Mouse (Mus musculus) v-Abl transformed pro-B cells (cell line): Measurements from ENCODE around the gene Rnf208.

Experiments used
- in situ Hi-C, 2 experiments: fragments of 400-800 bp; cut with MboI; formaldehyde crosslinking; loops; one replicate each; pipeline ENCODE4 v1.15.1; 2025; ENCODE audit not compliant: unreplicated experiment in 2 of 2

The Rnf208 gene

DNA sequence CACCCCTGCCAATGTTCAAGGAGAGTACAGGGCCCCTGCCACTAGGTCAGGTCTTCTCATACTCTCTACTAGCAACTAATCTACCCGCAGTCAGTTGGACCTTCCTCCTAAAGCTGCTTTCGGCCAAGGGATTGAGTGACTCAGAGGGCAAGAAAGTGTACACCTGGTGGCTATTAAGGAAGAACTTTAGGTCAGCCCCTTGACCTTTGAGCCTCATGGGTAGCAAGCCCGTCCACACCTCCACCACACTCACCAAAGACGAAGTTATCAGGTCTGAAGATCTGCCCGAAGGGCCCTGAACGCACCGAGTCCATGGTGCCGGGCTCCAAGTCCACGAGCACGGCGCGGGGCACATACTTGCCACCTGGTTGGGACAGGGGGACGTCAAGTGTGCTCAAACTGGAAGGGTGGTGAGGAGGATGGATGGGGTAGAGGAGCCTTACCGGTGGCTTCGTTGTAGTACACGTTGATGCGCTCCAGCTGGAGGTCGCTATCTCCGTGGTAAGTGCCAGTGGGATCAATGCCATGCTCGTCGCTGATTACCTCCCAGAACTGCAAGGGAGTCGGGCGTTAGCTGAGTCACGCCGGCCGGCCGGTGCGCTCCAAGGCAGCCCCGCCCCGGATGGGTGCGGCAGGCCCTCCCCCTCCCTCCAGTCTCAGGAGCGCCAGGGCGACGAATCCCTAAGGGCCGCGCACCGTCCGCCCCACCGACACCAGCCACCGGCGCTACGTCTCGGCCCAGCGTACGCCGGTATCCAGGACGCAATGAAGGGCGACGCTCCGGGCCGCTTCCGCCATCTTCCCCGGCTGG is 18.2 kb upstream of the Rnf208 start:
- in situ Hi-C loops, result no loop called here

DNA sequence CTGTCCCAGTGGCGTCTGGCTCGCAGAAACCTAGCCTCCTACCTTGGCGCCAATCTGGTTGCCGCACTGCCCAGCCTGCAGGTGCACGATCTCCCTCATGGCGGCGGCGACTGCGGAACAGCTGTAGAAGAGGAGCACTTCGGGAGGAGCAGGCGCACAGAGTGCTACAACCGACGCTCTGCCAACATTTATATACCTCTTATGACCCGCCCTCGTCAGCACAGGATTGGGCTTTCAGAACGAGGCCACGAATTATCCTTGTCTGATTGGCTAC is 17.6 kb upstream of the Rnf208 start, which contains the start of gene Tubb4b:
TSS of gene Tubb4b (minus strand) at position 211 of the 274 bp plus-strand sequence.
- in situ Hi-C loops, result no loop called here

DNA sequence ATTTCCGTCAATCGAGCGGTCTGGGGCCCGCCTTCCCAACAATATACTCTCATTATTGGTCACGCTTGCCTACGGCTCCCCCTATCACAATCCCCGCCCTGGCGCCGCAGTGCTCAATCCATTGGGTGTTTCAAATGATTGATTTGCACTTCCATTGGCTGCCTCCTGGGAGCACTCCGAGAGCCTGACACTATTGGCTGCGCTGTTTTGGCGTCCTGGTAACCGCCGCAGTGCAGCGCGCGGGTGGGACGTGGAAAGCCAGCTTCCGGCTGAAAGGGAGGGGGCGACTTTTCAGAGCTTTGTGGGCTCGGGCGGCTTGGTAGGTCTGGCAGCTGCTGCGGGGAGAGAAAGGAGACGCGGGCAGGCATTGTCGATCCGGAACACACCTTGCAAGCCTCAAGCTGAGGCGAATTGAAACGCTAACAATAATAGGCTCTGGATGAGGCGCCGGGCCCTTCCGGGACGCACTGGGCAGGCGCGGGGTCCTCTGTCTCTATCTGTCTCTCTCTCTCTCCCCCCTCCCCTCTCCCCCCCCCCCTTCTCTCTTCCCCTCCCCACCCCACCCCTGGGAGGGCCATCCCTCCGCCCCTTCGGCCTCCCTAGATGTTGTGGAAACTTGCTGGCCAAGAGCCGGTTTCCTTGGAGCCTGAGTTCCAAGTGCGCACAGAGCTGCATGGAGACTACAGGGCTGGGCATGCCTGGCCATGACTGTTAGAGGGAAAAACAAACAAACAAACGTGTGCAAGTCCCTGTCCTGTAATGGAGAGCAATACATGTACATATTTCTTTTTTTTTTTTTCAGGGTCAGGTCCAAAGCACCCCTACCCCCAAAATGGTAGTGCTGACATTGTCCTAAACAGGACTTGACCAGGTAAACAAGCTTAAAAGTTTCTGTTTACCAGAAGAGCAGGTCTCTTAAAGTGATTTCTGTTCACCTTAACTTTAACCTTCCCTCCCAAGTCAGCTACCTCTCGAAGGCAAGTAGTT is 17.0 kb upstream of the Rnf208 start:
- in situ Hi-C loops, result loop anchor here (5.0 kb wide), 1 partner anchor 33 kb away; no protein-coding TSS in a partner anchor

DNA sequence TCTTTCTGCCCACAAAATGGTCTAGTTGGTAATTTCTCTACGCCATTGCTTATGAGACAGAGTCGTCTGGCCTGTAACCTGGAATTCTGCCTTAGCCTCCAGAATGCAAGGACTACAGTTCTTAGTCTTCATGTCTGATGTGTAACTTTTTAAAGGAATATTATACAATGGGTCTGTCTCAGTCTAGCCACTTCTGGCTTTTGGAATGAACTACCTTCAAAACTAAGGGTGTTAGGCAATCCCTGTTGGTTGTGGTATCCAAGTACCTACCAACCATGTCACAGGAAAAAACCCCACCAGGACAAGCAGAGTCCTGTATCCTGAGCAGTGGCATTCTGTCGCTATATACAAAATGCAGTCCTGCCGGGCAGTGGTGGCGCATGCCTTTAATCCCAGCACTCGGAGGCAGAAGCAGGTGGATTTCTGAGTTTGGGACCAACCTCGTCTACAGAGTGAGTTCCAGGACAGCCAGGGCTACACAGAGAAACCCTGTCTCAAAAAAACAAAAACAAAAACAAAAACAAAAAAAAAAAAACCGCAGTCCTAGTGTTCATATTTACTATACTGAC is 16.2 kb upstream of the Rnf208 start:
- in situ Hi-C loops, result loop anchor here (5.0 kb wide), 1 partner anchor 34 kb away; no protein-coding TSS in a partner anchor

DNA sequence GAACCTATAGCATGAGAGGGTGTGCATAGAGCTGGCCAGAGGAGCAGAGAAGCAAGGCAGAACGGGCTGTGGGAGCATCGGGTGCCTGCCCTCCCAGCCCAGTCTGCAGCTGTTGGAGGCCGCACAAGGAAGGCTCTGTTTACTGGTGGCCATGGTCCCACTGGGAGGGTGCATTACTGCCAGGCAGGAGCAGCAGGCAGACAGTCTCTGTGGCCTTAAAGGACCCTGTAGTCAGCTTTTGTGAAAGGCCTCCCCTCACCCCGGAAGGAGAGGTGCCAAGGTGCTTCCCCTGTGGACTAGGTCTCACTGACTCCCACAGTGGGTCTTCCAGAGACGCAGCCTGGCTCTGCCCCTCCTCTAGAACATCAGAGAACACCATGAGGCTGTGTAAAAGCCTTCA is 15.2 kb upstream of the Rnf208 start:
- in situ Hi-C loops, result loop anchor here (5.0 kb wide), 1 partner anchor 35 kb away; no protein-coding TSS in a partner anchor

DNA sequence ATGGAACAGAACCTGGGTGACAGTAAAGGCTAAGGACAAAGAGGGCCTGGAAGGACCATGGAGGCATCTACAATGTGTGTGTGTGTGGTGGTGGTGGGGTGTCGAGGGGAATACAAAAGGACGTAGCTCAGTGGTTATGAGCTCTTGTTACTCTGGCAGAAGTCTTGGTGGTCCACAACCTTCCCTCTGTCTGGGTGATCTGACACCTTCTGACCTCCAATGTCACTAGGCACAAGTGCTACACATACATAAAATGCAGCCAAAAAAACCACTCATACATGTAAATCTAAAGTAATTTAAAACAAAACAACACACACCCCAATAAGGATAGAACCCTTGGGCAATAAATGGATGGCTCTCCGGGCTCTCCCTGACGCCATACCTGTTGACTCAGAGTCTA is 14.6 kb upstream of the Rnf208 start:
- in situ Hi-C loops, result loop anchor here (5.0 kb wide), 1 partner anchor 35 kb away; no protein-coding TSS in a partner anchor

DNA sequence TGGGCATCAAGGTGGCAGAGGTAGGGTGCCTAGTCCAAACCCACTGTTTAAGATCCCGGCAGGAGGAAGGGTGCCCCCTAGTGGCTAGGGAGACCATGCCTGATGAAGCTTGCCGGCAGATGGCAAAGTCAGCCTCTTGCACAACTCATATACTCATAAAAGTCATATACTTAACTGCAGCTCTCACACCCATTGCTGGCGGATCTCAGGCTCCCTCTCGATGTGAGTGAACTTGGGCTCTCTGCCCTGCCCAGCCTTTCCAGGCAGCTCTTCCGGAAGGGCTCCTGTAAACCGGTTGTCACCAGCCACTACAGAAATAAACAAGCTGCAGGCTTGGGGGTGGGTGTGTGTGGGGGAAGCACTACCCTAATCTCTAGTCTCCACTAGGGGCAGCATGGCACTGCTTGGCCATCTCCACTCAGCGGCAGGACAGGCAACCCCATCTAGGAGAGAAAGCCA is 13.6 kb upstream of the Rnf208 start:
- in situ Hi-C loops, result loop anchor here (5.0 kb wide), 1 partner anchor 36 kb away; no protein-coding TSS in a partner anchor

DNA sequence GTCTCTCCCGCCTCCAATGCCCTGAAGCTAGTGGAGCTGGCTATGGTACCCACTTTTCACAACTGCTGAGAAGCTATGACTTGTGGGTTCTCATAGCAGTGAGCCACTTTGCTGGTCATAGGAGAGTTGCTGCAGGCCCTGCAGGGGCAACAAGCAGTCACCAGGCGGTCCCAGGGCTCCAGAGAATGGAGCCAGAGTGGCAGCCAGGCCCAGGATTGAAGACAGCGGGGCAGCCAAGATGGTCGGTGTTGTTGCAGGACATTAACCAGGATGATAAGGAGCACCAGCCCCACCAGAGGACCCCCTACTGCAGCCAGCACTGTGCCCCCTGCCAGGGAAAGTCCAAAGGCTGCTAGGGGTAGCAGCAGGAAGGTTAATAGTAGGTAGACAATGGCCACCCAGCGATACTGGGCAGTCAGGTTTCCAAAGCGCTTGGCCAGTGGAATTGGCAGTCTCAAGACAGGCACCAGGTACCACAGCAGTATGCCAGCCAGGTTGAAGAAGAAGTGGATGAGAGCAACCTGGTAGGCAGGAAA is 13.0 kb upstream of the Rnf208 start:
- in situ Hi-C loops, result loop anchor here (5.0 kb wide), 1 partner anchor 37 kb away; no protein-coding TSS in a partner anchor

DNA sequence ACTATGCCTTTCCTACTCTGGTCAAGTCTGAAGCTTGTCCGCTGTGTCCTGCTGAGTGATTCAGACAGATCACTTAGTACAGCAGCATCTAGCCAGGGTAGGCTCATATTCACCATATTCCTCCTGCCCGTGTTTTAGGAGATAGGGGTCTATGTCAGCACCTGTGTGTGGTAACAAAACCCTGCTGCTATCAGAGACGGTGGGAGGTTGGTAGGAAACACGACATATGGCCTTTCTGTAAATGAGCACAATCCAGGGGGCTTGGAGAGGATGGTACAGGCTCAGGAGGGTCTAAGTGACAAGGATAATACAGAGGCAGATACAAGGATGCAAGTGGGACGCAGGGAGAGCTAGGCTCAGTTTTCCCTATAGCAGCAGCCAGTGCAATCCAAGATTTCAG is 12.5 kb upstream of the Rnf208 start:
- in situ Hi-C loops, result loop anchor here (5.0 kb wide), 1 partner anchor 37 kb away; no protein-coding TSS in a partner anchor

DNA sequence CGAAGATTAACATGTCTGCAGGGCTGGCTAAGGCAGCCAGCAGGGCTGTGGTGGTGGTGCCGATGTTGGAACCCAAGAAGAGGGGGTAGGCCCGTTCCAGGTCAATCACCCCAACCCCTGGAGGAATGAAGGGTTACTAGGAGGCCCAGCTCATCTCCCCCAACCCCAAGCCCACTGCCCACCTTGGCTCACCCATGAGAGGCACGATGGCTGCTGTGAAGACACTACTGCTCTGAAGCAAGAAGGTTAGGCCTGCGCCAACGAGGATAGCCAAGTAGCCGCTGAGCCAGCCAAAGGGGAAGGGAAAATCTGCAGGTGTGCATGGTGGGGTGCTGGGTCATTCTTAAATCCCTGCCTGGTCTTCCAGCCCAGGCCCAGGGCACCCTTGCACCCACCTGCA is 11.5 kb upstream of the Rnf208 start:
- in situ Hi-C loops, result no loop called here

DNA sequence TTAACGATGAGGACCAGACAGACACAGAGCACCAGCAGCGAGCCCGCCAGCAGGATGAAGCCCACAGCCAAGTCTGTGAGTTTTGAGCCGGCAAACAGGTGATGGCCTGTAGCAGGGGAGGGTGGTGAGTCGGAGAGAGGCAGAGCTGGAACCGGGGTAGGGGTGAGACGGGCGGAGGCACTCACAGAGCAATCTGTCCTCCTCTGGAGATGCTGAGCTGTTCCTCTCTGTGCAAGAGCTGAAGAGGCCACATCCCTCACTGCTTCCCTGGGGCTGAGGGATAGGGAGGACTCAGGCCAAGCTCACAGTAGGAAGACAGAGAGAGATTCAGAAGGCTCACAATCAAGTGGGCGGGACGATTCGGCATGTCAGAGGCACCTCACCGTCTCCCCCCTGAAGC is 11.0 kb upstream of the Rnf208 start:
- in situ Hi-C loops, result no loop called here

DNA sequence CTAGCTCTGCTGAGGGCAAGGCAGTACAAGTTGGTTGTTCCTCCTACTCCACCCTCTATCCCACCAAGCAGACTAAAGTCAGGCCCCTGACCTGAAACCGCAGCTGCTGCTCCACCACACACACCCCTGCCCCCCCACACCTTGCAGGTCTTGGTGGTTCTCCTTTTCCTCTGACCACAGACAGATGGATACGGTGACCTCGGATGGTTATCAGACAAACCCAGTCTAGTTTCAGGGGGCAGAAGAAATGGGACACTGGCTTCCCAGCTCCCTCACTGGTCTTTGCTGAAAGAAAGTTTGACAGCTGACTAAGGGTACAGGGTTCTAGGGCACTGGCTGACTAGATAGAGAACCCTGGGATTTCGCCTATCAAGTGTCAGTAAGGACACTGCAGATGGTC is 8.6 kb upstream of the Rnf208 start:
- in situ Hi-C loops, result no loop called here

DNA sequence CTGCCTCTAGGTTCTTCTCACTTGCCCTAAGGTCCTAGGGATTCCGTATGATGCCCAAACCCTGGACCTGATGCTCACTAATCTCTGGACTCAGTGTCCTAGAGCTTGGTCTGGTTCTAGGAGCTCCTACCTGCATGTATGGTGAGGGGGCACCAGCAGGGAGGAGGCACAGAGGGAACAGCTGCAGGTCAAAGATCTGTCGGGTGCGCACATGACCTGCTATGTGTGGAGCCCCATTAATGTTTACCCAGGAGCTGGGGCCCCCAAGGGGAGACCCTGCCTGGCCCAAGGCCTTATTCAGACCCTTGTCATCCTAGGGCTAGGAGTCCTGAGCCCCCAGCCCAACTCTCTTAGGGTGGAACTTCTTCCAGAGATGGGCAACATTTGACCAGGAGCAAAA is 8.0 kb upstream of the Rnf208 start, which contains the start of gene Slc34a3:
TSS of gene Slc34a3 (minus strand) at position 315 of the 400 bp plus-strand sequence.
- in situ Hi-C loops, result no loop called here

DNA sequence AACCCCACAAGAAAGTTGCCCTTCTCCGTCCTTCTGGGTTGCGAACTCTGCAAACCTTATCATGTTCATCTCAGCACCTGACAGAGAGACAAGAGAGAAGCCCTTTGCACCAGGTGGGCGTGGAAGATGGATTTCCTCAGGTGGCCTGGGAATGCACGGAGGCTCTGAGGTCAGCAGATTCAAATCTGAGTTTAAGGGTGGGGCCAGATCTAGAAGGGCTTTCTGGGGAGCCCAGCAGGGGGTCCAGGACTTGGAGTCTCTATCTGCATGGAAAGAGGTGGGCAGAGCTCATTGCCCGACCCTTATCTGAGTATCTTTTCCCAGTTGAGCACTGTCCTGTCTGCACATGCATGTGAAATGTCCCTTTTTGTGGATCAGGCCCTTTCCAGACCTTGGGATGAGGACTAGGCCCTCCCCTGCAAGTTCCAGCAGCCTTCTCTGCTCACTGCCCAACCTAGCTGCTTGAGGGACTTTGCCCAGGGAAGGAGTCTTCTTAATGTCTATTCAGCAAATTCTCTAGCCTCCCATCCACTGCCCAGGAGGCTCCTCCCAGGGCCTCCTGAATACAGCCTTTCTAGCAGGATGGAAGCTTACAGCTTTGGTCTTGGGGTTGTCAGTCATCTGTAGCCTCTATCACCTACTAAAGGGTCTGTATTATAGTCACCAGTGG is 7.4 kb upstream of the Rnf208 start:
- in situ Hi-C loops, result no loop called here

DNA sequence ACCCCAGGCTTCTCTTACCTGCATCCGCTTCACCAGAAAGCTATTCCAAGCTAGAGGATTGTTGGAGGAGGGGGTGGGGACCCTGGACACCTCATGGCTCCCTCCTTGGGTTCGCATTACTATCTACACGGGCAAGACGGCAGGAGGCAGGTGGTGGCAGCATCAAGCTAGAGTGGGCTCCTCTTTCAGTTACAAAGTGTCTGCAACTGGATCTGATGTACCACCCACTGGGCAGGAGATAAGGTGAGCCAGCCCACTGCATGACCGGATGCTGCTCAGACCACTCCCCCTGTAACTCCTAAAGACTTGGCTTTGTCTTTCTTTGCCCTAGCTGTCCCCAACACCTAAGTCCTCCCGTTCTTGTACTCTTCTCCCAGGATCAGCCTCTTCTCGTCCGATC is 5.4 kb upstream of the Rnf208 start, which contains the start of gene Rnf224:
TSS of gene Rnf224 (minus strand) at position 174 of the 400 bp plus-strand sequence.
- in situ Hi-C loops, result no loop called here

DNA sequence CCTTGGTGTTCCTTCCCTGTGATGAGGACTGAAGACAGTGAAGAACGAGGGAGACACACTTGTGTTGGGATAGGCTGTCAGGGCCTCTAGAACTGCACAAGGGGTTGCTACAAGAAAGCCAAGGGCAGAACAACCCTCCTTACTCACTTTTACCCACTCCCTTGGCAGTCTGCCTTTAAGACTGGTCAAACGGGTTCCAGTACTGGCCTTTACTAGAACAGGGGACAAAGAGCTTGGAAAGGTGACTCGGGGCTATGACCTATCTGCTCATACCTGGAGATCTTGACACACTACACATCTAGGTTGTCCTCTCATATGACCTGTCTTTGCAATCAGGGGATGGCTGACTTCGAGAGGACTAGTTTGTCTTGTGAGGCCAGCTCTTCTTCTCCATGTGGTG is 4.5 kb upstream of the Rnf208 start:
- in situ Hi-C loops, result no loop called here

DNA sequence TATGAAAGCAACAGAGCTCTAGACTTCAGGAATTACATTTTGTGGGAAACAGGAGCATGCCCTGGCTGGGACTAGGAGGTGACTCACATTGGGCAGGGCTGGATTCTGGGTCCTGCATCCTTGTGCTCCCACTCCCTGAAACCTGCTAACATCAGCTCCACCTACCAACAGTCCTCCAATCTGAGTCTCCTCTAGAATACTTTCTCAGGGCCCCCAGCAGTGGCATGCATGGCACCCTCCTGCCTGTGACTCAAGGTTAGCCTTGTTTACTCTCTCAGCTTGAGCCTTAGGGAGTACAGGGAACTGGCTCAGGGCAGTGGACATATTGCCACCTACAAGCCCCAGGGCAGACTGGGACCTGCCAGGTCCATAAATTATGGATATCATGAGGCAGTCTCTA is 3.9 kb upstream of the Rnf208 start:
- in situ Hi-C loops, result no loop called here

DNA sequence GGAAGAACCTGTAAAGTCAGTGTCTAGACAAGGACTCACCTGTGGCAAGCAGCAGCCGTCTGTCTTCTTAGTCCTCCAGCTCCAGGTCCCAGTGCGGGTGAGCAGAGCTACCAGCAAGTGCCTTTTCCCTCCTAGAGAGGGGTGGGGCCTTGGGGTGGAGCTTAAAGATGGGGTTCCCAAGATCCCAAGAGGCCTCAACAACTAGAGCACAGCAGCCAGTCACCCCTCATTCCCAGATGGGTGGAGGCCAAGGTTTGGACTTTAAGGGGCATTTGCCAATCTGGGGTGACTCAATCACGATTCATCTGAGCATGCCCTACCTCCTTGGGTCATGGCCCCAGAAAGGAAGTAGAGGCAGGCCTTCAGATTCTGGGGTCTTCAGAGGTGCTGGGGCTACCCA is 2.3 kb upstream of the Rnf208 start:
- in situ Hi-C loops, result no loop called here

DNA sequence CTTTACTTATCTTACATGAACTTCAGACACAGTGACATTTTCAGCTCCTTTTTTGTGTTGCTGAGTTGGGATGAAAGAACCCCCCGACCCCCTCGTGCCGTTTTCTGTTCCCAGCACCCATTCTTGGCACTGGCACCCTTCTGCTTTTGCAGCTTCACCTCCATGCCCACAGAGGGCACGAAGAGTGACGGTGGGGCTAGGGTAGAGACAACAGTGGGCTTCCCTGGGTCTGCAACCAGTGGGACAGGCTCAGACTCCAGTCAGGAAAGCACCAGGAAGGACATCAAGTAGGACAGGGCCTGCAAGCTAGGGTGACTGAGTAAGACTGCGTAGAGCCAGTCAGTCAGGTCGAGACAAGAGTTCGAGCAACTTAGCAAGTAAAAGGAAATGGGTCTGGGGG is 1.7 kb upstream of the Rnf208 start:
- in situ Hi-C loops, result no loop called here
